Mouse (Mus musculus) kidney, embryonic 16.5 days (tissue): ENCODE results near the gene Ddx46. TPM values are rescaled to one million over a fixed set of nuclear protein-coding genes. Genes with fewer than 3 reads are reported as not detected.

Source experiments
- ATAC-seq: fragments of 200-750 bp; cut with Nextera tagmentation; 2 replicates; pipeline ENCODE4 v1.8.0; 2017; ENCODE audit warnings: moderate TSS enrichment; ENCODE audit not compliant: low FRiP score, low TSS enrichment
- H3K27ac ChIP-seq: fragments of 300-500 bp; sonication (generic); 2 replicates; pipeline ENCODE4 v1.5.1; 2014; ENCODE audit warnings: low read length
- H3K27me3 ChIP-seq: fragments of 300-500 bp; sonication (generic); 2 replicates; pipeline ENCODE4 v1.6.1; 2014; ENCODE audit warnings: low read length, control low read depth, mixed read lengths; ENCODE audit not compliant: insufficient read depth
- H3K36me3 ChIP-seq: fragments of 300-500 bp; sonication (generic); 2 replicates; pipeline ENCODE4 v1.6.1; 2014; ENCODE audit warnings: low read length, control low read depth, mixed read lengths; ENCODE audit not compliant: insufficient read depth
- H3K4me1 ChIP-seq: fragments of 300-500 bp; sonication (generic); 2 replicates; pipeline ENCODE4 v1.6.1; 2014; ENCODE audit warnings: low read length, control low read depth, mixed read lengths; ENCODE audit not compliant: insufficient read depth
- H3K4me2 ChIP-seq: fragments of 300-500 bp; sonication (generic); replicated peaks from 2 replicates; pipeline ENCODE4 v1.6.1; 2014; ENCODE audit warnings: low read depth, low read length
- H3K4me3 ChIP-seq: fragments of 300-500 bp; sonication (generic); 2 replicates; pipeline ENCODE4 v1.5.1; 2014; ENCODE audit warnings: mild to moderate bottlenecking, low read length
- H3K9ac ChIP-seq: fragments of 300-500 bp; sonication (generic); replicated peaks from 2 replicates; pipeline ENCODE4 v1.6.1; 2014; ENCODE audit warnings: low read length
- H3K9me3 ChIP-seq: fragments of 300-500 bp; sonication (generic); 2 replicates; pipeline ENCODE4 v1.6.1; 2016; ENCODE audit warnings: low read length, control low read depth
- WGBS: fragments of 180-500 bp; shearing (Covaris S2); extraction: QIAGEN DNeasy Blood & Tissue Kit; methylation state at CpG from one replicate; pipeline ENCODE4 v1.1.7; 2014; 5-methylcytosine and 5-hydroxymethylcytosine counted together
- polyA plus RNA-seq: library from polyadenylated mRNA; unstranded; fragments of >200 nt; fragmentation: Nextera tagmentation; extraction: Ambion mirVana; gene quantifications from 2 replicates; pipeline ENCODE4 v1.2.1, GENCODE M21; 2015

Ddx46 gene
- polyA plus RNA-seq: 37.5 and 39.7 TPM in 2 replicates

GRCm38 (mm10) chr13:55634639-55635127 is at the start of gene Ddx46:
Gene Ddx46, plus strand, starts transcription at chr13:55635027.
- H3K27ac ChIP-seq: peak within 1 kb of the TSS; percentile 58; the same call in 1 of the 2 replicates
- peak; percentile 93 for ATAC-seq

GRCm38 (mm10) chr13:55591961-55592490 is 42.8 kb upstream of the Ddx46 start:
- Histone ChIP-seq H3K4me1 (peaks cover 7% of the 10 kb centered on the region), H3K4me3 (no peak overlapping the region), H3K9ac (no peak overlapping the region), H3K27ac (no peak overlapping the region), H3K36me3 (peaks cover 21% of the 10 kb centered on the region), H3K4me2 (no peak overlapping the region), H3K27me3 (peaks cover 5% of the 10 kb centered on the region; the same call in 1 of the 2 replicates), H3K9me3 (no peaks in the 10 kb centered on the region)
- 79% methylated on average over 4 of the region's 4 CpGs for WGBS
- peak; percentile 50; the same call in 1 of the 2 replicates for ATAC-seq

More at GRCm38 (mm10) chr13:55634639-55635127, at the start of gene Ddx46:
- Histone ChIP-seq H3K36me3 (peaks cover 34% of the 10 kb centered on the region), H3K9ac (peak within 1 kb of the TSS; percentile 97), H3K4me3 (peak within 1 kb of the TSS; percentile 100), H3K4me2 (peak within 1 kb of the TSS; percentile 80), H3K4me1 (peaks cover 16% of the 10 kb centered on the region), H3K9me3 (no peaks in the 10 kb centered on the region), H3K27me3 (no peaks in the 10 kb centered on the region)
- 6% methylated on average over 30 of the region's 30 CpGs for WGBS

- Histone ChIP-seq H3K4me2 (peak overlapping the region; percentile 77), H3K4me3 (peak overlapping the region; percentile 93), H3K36me3 (peaks cover 26% of the 10 kb centered on the region), H3K27ac (0 out of 2 replicates have a peak overlapping the region, but pooled peaks have one; percentile 48), H3K27me3 (peaks cover 5% of the 10 kb centered on the region; the same call in 1 of the 2 replicates), H3K4me1 (peaks cover 7% of the 10 kb centered on the region), H3K9me3 (no peaks in the 10 kb centered on the region), H3K9ac (peak overlapping the region; percentile 86)
- WGBS: 5% methylated on average over 29 of the region's 29 CpGs
- peak; percentile 99 for ATAC-seq
Measured at GRCm38 (mm10) chr13:55592512-55593253, 42.1 kb upstream of the Ddx46 start.

GRCm38 (mm10) chr13:55593254-55593747 is 41.5 kb upstream of the Ddx46 start:
- H3K9ac ChIP-seq: peak overlapping the region; percentile 86
- H3K27me3 ChIP-seq: peaks cover 5% of the 10 kb centered on the region; the same call in 1 of the 2 replicates
- H3K4me3 ChIP-seq: peak overlapping the region; percentile 93
- WGBS: under 1% methylated on average over 31 of the region's 31 CpGs
- no peaks in the 10 kb centered on the region for H3K9me3 ChIP-seq
- H3K4me1 ChIP-seq: peaks cover 7% of the 10 kb centered on the region
- 0 out of 2 replicates have a peak overlapping the region, but pooled peaks have one; percentile 6 for H3K27ac ChIP-seq
- peak; percentile 39 for ATAC-seq
- H3K36me3 ChIP-seq: peaks cover 30% of the 10 kb centered on the region
- H3K4me2 ChIP-seq: peak overlapping the region; percentile 77

- Histone ChIP-seq H3K4me1 (peaks cover 7% of the 10 kb centered on the region), H3K9ac (no peak overlapping the region), H3K27ac (no peak overlapping the region), H3K9me3 (no peaks in the 10 kb centered on the region), H3K4me3 (no peak overlapping the region), H3K36me3 (peaks cover 30% of the 10 kb centered on the region), H3K27me3 (peaks cover 5% of the 10 kb centered on the region; the same call in 1 of the 2 replicates), H3K4me2 (no peak overlapping the region)
- ATAC-seq: no peak
- 92% methylated on average over 12 of the region's 12 CpGs for WGBS
Measured at GRCm38 (mm10) chr13:55595375-55595774, 39.5 kb upstream of the Ddx46 start.

- ATAC-seq: no peak
Measured at GRCm38 (mm10) chr13:55596802-55597201, 38.0 kb upstream of the Ddx46 start.

GRCm38 (mm10) chr13:55599566-55600540 is 35.0 kb upstream of the Ddx46 start, which contains the start of gene B4galt7:
Gene B4galt7, plus strand, starts transcription at chr13:55599896.
- H3K4me3 ChIP-seq: peak within 1 kb of the TSS; percentile 82
- peaks cover 41% of the 10 kb centered on the region for H3K36me3 ChIP-seq
- peak within 1 kb of the TSS; percentile 80 for H3K4me2 ChIP-seq
- no peaks in the 10 kb centered on the region for H3K27me3 ChIP-seq
- peak within 1 kb of the TSS; percentile 82 for H3K9ac ChIP-seq
- H3K27ac ChIP-seq: peak within 1 kb of the TSS; percentile 16; the same call in 1 of the 2 replicates
- peaks cover 8% of the 10 kb centered on the region for H3K4me1 ChIP-seq
- WGBS: 8% methylated on average over 50 of the region's 51 CpGs
- peak; percentile 93 for ATAC-seq
- H3K9me3 ChIP-seq: no peaks in the 10 kb centered on the region

More at GRCm38 (mm10) chr13:55596802-55597201, 38.0 kb upstream of the Ddx46 start:
- H3K4me1 ChIP-seq: peaks cover 15% of the 10 kb centered on the region
- 0 out of 2 replicates have a peak, but pooled peaks cover under 1% of the 10 kb centered on the region for H3K27me3 ChIP-seq
- H3K27ac ChIP-seq: no peak overlapping the region
- WGBS: 96% methylated on average over 12 of the region's 12 CpGs
- no peak overlapping the region for H3K4me3 ChIP-seq
- H3K36me3 ChIP-seq: peaks cover 30% of the 10 kb centered on the region
- no peak overlapping the region for H3K9ac ChIP-seq
- no peaks in the 10 kb centered on the region for H3K9me3 ChIP-seq
- H3K4me2 ChIP-seq: no peak overlapping the region

GRCm38 (mm10) chr13:55600657-55601056 is 34.2 kb upstream of the Ddx46 start:
- H3K9ac ChIP-seq: peak overlapping the region; percentile 82
- peak overlapping the region; percentile 80 for H3K4me2 ChIP-seq
- H3K27me3 ChIP-seq: no peaks in the 10 kb centered on the region
- no peak for ATAC-seq
- H3K36me3 ChIP-seq: peaks cover 34% of the 10 kb centered on the region
- H3K4me3 ChIP-seq: peak overlapping the region; percentile 82
- peaks cover 8% of the 10 kb centered on the region for H3K4me1 ChIP-seq
- no peaks in the 10 kb centered on the region for H3K9me3 ChIP-seq
- 13% methylated on average over 9 of the region's 9 CpGs for WGBS
- H3K27ac ChIP-seq: no peak overlapping the region

GRCm38 (mm10) chr13:55601611-55602010 is 33.2 kb upstream of the Ddx46 start:
- Histone ChIP-seq H3K9me3 (no peaks in the 10 kb centered on the region), H3K36me3 (peaks cover 24% of the 10 kb centered on the region), H3K4me2 (no peak overlapping the region), H3K4me1 (peaks cover 8% of the 10 kb centered on the region), H3K4me3 (no peak overlapping the region), H3K27me3 (no peaks in the 10 kb centered on the region), H3K9ac (no peak overlapping the region), H3K27ac (no peak overlapping the region)
- ATAC-seq: no peak
- 4% methylated on average over 3 of the region's 3 CpGs for WGBS
